Comparison of ENCODE assay signal across 19 mouse cellular contexts in genomic region chr14:59533908-59534307, GRCm38 (mm10).
"Had no signal": no experiment of that assay in that cellular context is flagged by ENCODE, and none has a peak within 500 bp of the region (broad histone marks: within the 10 kb centered on the region; RNA-seq: fewer than 3 reads in every experiment).

No protein-coding gene starts in this region.

- H3K4me3 ChIP-seq: limb, embryonic 10.5 days; limb, embryonic 13.5 days; liver, embryonic 13.5 days; midbrain, embryonic 13.5 days; myocyte; neural tube, embryonic 13.5 days had no signal

- H3K4me1 ChIP-seq: limb, embryonic 10.5 days; liver, embryonic 13.5 days; midbrain, embryonic 13.5 days; neural tube, embryonic 13.5 days had no signal

- H3K36me3 ChIP-seq: limb, embryonic 10.5 days; limb, embryonic 13.5 days; midbrain, embryonic 13.5 days; neural tube, embryonic 13.5 days had no signal

- H3K4me2 ChIP-seq: limb, embryonic 13.5 days; liver, embryonic 13.5 days; lung, embryonic 14.5 days; midbrain, embryonic 13.5 days; neural tube, embryonic 13.5 days had no signal

- DNase-seq: kidney, adult 18-20 months; kidney, adult 9 months; kidney, postnatal 14 days; kidney, postnatal 4 days; liver; liver, embryonic 13.5 days; lung, embryonic 14.5 days; right cerebral cortex, adult 18-20 months; right cerebral cortex, postnatal 14 days; right cerebral cortex, postnatal 4 days; thymus, adult 2 months; thymus, postnatal 25 days had no signal

- ATAC-seq: lung, postnatal 0 days; midbrain, embryonic 13.5 days had no signal

- H3K9me3 ChIP-seq: limb, embryonic 10.5 days; limb, embryonic 13.5 days; liver, embryonic 13.5 days; midbrain, embryonic 13.5 days; neural tube, embryonic 13.5 days had no signal

- H3K9ac ChIP-seq: limb, embryonic 13.5 days; liver, embryonic 13.5 days; lung, embryonic 14.5 days; midbrain, embryonic 13.5 days; neural tube, embryonic 13.5 days had no signal

- H3K27ac ChIP-seq: limb, embryonic 10.5 days; limb, embryonic 13.5 days; macrophage; midbrain, embryonic 13.5 days; neural tube, embryonic 13.5 days had no signal

- H3K27me3 ChIP-seq: limb, embryonic 13.5 days; liver, embryonic 13.5 days; midbrain, embryonic 13.5 days; neural tube, embryonic 13.5 days had no signal
